Mouse (Mus musculus): ENCODE results near the gene Mrpl43.

DNA sequence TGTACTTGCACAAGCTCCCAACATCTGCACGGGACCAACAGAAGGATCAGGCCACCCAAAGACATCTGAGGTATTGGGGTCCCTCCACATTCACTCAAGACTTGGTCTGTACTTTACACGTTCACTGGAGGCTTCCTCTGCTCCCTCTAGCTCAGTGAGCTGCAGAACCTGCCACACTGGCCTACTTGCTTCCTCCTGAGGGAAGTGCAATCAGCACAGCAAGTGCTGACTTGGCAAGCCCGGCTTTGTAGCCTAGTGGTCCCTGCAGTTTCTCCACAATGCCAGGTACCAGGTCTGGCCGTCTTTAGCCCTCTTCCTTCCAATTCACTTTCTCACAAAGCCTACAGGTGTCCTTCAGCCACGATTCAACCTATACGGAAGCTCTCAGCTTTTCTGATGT is 19.2 kb downstream of the Mrpl43 start:
- TF ChIP-seq ZC3H11A (IDR thresholded peaks at IDR 0.05; ENCODE audit: borderline replicate concordance, low read depth, low read length) (no peak), CHD2 (IDR thresholded peaks at IDR 0.05; ENCODE audit: low read depth, low read length) (no peak), HCFC1 (IDR thresholded peaks at IDR 0.05; ENCODE audit: borderline replicate concordance, insufficient read depth, low read length) (no peak), ZNF384 (IDR thresholded peaks at IDR 0.05; ENCODE audit: low read depth, low read length) (no peak), MAFK (IDR thresholded peaks at IDR 0.05; ENCODE audit: insufficient read depth, low read depth, low read length) (no peak)
